Mouse (Mus musculus): Measurements from ENCODE around the gene Zfp740.

The Zfp740 gene

DNA sequence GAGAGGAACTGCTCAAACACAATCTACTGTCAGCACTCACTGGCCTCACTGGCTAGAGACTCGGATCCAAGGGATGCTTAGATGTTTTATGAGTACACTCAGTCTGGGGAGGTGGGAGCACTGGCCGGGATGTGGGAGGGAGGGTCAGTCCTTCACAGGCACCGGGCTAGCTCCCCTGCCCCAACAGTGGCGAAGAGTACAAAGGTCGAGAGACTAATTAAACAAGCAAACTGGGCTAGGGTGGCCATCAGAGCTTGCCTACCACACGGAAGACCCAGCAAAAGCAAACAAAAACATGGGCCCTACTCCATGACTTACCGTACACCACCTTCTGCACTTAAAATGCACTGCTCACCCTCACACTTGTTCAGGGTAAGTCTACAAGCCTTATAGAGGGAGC, 11.3 kb upstream of the Zfp740 start:
- intact Hi-C loops (cut with DNase I), result no loop called here

DNA sequence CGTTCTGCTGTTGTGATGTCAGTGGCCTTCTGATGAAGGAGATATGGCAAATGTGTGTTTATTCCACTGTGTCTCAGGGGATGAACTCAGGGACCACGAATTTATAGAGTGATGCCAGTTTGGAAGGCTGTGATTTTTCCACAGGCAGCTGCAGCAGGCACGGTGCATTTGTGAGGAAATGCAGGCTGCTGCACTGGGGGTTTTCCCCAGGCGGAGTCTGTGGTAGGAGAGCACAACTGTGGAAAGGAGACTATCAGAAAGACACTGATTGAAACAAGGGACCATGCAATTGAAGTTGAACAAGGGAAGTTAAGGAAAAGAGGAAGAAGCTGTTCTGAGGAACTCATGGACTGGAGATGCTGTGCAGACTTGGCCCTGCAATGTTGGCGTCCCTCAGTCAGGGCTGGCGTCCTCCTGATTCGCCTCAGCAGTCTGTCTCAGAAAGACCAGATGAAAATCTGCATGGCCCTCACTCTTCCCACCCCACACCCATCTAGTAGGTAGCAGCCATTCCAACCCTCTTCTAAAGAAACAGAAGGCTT, 10.7 kb upstream of the Zfp740 start:
- intact Hi-C loops (cut with DNase I), result no loop called here

DNA sequence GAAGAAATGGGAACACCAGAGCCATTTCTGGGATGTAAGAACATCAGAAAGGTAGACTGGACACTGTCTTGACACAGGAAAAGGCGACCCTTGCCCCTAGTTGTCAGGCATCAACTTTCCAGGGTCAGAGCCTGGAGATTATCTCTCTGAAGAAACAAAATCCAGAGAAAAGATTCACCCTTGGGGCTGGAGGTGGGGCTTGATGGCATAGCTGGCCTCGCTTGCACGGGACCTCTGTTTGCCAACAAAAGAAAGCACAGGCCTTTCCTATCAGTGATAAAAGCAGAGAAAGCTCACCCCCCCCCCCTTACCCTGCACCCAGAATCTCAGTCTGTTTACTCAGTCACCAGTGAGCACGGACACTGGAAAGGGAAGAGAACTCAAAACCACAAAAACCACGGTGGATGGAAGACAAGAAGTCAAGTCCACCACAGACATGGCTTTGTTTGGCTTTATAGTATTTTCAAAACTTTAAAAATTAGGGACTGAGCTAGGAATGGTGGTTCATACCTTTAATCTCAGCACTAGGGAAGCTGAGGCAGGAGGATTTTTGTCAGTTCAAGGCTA, 10.1 kb upstream of the Zfp740 start:
- intact Hi-C loops (cut with DNase I), result no loop called here

DNA sequence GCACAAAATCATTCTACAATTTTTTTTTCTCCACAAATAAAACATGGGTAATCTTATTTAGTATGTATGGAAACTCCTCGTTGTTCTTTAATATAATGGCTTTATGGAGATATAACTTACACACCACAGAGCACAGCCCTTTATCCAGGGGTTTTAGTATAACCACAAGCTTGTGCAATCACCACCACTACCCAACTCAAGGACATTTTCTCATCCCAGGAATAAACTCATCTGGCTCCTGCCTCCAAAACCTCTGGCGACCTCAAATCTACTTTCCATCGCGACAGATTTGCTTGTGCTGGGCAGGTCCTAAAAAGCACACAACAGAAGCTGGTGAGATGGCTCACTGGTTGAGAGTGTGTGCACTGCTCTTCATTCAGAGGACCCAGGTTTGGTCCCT, 9.4 kb upstream of the Zfp740 start:
- intact Hi-C loops (cut with DNase I), result no loop called here

DNA sequence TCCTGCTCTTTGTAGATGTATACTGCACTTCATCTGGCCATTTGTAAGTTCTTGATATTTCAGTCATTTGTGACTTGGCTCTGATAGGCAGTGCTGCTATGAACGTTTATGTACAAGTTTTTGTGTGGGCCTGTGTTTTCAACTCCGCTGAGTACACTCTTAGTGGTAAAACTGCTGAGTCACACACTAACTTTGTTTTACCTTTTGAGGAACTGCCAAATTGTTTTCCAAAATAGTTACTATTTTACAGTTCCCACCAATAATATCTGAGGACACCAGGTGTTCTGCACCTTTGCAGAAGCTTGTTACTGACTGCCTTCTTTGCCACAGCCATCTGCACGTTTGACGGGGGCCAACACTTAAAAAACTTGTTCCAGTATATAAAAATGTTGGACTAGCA, 8.6 kb upstream of the Zfp740 start:
- intact Hi-C loops (cut with DNase I), result no loop called here

DNA sequence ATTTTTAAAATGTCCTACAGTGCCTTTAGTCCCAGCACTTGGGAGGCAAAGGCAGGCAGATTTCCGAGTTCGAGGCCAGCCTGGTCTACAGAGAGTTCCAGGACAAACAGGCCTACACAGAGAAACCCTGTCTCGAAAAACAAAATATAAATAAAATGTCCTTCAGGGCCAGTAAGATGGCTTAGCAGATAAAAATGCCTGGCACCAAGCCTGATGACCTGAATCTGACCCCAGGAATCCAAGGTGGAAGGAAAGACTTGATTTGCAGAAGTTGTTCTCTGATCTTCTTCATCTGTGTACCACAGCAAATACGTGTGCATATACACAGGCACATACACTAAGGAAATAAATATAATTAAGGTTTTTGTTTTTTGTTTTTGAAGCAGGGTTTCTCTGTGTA, 7.7 kb upstream of the Zfp740 start:
- intact Hi-C loops (cut with DNase I), result no loop called here

DNA sequence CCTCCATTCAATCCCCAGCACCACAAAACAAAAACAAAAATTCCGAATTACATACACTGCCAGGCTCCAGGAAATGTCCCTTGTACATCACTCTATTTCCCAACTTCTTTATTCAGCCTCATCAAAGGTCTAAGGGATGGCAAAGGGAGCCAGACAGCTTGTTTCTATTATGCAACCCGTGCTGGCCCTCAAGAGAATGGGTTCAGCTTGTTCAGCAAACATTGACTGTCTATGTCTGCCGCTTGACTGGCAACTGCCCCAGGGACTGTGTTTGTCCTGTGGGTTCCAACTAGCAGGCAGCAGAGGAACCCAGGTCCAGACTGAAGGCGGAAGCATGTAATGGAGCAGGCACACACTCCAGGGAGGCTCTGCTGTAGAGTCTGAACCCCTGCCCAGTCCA, 4.2 kb upstream of the Zfp740 start:
- intact Hi-C loops (cut with DNase I), result no loop called here

DNA sequence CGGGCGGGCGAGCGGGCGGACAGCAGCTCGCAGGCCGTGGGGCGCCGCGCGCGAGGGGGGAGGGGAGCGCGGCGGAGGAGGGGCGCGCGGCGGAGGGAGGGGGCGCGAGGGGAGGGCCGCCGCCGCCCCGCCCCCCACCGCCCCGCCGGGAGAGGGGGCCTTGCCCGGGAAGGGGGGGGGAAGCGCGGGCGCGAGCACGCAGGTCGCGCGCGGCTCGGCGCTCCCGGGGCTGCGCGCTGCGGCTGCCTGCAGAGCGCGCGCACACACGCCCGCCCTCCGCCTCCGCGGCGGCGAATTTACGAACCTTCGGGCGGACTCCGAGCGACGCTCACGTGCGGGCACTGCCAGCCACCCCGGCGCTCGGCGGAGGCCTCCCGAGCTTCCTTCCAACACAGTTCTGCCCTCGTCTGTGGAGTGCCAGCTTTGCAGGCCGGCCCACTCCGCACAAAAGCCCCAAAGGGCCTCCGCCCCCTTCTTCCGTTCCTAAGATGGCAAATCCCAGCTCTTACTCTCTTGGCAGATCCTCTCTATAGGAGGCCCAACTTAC, 859 bp downstream of the Zfp740 start:
- intact Hi-C loops (cut with DNase I), result no loop called here

DNA sequence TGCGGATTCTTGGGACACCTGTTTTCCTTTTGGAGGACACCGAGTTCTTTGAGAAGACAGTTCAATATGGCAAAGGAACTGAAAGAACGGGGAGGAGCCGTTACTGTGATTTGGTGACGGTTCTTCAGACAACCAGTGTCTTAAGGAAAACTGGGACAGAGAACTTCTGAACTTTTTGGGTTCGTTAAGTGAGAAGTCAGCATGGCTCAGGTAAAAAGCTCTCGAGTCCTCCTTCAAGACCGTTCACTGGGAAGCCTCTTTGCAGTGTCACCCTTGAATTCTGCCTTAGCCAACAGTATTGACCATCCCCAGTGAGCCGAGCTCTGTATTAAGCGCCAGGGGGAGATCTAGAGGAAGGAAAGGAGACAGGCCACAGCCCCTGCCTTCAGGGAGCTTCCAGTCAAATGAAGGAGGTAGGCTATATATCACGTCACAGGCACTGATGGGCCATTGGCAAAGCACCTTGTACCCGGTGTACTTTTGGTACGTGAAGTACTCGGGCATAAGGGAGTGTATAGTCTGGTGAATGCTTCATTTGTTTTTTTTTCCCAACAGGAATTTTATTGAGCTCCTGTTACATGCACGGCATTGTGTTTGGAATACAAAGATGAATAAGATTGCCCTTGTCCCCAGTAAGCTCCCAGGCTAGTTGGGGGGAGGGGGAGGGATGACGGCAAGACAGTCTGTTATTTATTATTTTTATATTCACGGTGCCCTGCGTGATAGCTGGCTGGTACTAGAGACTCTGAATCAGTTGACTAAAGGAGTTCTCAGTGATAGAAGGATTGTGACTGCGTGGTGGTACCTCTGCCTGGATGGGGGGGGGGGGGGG, 1.8 kb downstream of the Zfp740 start, which contains the start of gene Csad:
Gene Csad, minus strand, starts transcription at position 51 of the 832 bp plus-strand sequence.
- intact Hi-C loops (cut with DNase I), result no loop called here

DNA sequence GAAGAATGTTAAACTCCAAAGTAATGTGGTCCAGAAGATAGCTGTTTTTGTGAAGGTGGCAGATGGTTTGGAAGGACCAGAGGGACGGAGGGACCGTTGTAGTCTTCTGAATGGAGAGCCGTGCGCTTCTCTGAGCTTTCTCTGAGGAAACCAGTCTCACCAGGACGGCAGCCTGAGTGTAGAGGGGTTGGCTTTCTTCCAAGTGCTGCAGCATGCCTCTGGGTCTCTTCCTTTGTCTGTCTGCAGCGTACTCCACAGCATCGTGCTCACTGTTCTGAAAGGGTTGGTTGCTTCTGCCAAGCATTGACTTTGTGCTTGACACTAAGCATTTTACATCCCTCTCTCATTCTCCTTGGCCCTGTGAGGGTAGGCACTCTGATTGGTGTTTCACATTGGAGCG, 2.7 kb downstream of the Zfp740 start:
- intact Hi-C loops (cut with DNase I), result no loop called here

DNA sequence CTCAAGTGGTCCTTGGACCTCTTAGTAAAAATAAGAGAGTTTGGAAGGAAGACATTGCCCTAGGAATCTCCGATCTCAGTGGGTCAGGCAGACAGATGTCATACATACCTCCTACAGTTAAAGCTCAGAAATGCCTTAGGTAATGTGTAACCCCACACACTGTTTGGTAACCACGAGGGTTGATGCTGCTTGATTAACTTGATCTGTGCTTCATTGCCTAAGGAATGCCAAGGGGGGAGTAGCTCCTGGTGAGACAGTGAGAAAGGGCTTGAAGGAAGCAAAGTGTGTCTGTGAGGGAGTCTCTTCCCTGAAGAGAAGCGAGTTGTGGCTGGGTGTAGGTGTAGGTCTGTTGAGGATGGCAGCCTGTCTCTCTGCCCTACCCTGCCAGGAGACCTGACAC, 4.3 kb downstream of the Zfp740 start:
- intact Hi-C loops (cut with DNase I), result no loop called here

DNA sequence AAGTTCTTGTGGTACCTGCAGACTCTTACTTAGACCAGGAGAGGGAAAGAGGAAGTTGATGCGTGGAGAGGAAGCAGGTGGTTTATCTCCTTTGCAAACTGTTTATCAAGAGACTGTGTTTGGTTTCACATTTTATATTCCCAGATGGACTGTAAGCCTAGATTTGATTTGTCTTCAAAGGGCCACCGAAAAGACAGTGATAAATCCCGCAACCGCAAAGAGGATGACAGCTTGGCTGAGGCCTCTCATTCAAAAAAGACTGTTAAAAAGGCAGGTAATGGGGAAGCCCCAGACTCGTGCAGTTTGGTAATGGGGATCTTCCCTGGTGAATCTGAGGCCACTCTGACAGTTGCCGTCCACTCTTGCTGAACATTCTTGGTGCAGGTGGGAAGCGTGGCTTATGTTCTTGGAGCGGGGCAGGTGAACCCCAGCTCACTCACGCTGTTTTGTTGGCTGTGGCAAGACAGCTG, 5.1 kb downstream of the Zfp740 start:
- intact Hi-C loops (cut with DNase I), result no loop called here

DNA sequence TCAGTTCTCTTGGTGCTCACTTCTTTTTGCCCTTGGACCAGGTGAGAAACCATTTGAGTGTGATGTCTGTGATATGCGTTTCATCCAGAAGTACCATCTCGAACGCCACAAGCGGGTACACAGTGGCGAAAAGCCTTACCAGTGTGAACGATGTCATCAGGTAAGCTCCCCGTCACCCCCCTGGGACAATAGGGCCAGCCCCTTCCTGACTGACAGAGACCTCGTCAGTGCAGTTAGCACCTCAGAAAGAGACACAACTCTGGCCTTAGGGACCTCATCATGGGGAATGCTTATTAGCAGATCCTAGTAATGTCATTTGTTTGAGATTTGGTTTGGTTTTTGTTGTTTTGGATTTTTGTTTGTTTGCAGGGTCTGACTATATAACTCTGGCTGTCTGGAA, 6.1 kb downstream of the Zfp740 start:
- intact Hi-C loops (cut with DNase I), result no loop called here

DNA sequence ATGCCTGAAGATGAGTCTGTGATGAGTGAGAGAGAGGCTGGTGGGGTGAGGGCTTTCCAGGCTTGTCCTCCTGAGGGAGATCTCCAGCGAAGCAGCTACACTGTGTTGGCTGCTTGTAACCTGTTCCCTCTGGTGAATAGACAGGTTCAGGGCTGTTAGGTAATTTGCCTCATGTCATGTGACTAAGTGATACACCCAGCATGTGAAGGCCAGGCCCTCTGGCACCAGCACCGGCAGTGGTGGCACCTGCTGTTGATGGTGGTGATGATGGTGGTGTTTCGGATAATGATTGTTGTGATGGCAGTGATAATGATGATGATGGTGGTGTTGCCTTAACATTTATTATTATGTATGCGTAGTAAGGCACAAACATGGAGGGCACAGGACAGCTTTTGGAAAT, 7.8 kb downstream of the Zfp740 start:
- intact Hi-C loops (cut with DNase I), result no loop called here

DNA sequence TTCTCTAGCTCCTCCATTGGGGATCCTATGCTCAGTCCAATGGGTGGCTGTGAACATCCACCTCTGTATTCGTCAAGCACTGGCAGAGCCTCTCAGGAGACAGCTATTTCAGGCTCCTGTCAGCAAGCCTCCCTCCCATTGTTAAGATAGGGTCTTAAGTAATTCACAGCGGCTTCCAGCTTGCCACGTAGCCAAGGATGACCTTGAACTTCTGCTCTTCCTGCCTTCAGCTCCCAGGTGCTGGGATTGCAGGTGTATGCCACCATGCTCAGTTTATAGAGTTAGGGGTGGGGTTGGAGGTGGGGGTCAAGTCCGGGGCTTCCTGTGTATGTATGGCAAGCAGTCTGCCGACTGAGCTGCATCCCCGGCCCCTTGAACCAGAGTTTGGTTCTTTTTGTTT, 8.8 kb downstream of the Zfp740 start:
- intact Hi-C loops (cut with DNase I), result no loop called here

DNA sequence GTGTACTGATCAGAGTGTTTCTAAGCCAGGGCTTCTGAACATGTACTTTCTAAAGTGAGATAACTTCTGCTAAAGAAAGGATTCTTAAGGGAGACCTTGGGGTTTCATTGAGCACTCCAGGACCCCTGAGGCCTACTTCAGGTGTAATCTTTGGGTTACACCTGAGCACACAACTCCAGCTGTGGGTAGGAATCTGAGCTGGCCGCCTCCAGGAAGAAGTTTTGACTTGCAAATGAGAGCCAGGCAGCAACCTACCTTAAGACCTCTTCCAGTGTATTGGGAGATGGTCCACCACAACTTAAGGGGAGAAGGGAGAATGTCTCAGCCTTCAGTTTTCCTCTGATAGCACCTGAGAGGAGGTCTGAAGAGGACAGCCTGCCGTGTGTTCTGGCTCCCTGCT, 11.1 kb downstream of the Zfp740 start:
- intact Hi-C loops (cut with DNase I), result no loop called here

DNA sequence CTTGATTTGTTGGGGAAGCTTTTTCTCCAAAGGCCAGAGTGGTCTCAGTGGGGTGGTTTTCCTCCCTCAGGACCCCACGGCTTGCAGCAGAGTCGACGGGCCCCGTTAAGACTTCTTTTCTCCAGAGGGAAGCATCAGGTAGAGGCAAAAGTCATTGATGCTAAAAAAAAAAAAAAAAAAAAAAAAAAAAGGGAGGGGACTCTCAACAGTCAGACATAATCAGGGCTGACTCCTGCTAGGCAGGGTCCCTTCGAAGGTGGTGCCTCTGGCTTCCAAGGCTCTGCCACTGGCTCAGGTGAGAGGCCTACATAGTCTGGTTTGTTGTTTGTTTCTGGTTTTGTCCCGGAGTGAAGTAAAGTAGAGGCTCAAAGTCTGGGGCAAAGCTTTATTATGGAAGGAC, 12.6 kb downstream of the Zfp740 start:
- intact Hi-C loops (cut with DNase I), result no loop called here

DNA sequence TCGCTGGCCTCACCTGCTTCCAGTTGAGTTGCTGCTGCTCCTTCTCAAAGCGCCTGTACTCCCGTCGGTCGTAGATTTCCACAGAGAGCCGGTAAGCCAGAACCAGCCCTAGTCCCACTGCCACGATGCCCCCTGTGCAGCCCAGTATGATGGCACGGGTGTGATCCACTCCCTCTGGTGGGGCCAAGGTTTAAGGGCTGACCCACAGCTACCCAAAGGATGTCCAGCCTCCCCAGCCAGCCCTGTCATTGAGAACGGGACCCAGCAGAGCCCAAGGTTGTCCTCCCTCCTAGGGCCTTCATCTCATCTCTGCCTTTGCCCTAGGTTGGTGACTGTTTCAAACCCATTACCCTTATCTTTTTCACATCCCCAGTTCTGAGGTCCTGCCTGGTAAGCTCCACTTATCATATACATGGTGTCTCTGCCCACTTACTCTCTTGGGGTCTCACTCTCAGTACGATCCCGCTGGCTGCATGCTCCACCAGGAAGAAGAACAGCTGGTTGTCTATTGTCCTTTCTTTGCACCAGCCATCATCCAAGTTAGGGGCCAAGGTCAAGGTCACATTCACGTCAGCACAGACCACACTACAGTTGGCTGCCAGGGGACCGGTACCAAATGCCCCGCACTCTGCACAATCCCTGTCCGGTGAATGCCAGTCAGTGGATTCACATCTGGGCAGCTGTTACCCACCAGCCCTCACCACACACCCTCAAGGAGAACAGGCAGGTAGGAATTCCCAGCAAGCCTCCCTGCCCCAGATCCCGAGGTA, 13.6 kb downstream of the Zfp740 start:
- intact Hi-C loops (cut with DNase I), result no loop called here

DNA sequence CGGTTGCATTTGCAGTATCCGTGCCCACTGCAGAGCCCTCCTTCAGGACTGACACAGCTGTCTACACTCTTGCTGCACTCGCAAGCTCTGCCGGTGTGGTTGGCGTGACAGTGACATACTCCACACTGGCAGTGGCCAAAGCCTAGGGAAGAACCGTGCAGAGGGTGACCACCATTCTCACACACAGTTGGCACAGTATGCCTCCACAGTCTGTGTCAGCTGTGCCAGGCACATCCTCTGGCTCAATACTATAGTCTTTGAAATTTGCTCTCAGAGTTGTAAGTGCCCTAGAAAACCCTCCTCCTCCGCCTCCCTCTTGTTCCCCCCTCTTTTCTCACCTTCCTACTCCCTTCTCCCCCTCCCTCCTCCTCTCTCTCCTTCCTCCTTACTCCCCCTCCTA, 14.3 kb downstream of the Zfp740 start:
- intact Hi-C loops (cut with DNase I), result no loop called here

DNA sequence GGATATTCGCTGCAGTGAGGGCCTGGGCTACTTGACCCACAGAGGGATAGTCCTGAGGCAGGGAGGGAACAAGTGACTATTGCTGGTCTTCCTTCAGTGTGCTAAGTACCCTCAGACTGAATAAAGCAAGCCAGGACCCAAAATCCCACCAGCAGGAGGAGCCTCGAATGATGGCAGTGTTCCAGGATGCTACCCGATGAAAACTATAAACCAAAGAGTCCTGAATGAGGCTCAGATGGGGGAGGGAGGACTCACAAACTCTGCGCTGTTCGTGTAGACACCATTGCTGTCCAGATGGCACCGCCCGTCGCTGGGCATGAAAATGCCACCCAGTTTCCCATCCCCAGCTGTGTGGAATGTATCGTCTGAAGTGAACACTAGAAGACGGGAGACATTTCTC, 19.3 kb downstream of the Zfp740 start:
- intact Hi-C loops (cut with DNase I), result loop anchor here (5.0 kb wide), 1 partner anchor 115 kb away; no protein-coding TSS in a partner anchor

DNA sequence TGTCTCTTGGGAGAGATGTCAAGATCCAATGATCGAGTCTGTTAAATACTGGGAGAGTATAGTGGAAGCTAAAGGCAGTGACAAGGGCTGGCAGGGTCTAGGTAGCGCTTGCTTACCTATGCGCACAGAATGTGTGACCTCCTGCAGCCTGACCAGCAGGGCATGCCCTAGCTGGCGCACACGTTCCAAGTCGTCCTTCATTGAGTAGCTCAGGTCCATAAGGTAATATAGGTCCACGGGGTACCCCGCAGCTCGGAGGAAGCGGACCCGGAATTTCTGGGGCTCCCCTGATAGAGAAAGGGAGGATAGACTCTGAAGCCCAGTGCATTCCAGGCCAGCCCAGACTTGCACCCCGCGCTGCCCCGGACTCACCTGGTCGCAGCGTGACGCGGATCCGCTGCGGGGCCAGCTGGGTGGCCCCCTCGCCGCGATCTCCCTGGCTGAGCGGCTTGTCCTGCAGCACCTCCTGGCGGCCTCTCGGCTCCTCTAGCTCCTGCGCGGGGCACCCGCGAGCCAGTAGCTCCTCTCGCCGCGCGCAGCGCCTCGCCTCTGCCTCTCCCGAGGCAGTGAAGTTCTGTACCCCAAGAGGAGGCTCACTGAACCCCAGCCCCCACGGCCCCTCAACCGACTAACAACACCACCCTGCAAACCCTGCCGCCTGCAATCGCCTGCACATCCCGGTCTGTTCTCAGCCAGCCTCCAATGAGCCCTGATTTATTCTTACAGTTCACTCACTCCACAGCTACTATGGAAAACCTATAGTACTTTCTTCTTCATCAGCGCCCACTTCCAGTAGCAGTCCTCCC, 21.3 kb downstream of the Zfp740 start:
- intact Hi-C loops (cut with DNase I), result loop anchor here (2.0 to 5.0 kb wide), 2 partner anchors 46 to 117 kb away; no protein-coding TSS in a partner anchor

Data from adrenal gland (tissue).